Mouse (Mus musculus) testis, adult 2 months (tissue): ENCODE data around the gene Cbwd1.

ENCODE experiments used
- CTCF ChIP-seq: fragments of 200-500 bp; IDR thresholded peaks from 2 replicates; pipeline ENCODE4 v1.5.1; 2012; ENCODE audit warnings: low read depth, mild to moderate bottlenecking, inconsistent platforms, low read length, moderate library complexity; ENCODE audit not compliant: control insufficient read depth, insufficient read depth, insufficient replicate concordance
- POLR2A ChIP-seq: fragments of 200-500 bp; IDR thresholded peaks from 2 replicates; pipeline ENCODE4 v1.6.1; 2012; ENCODE audit warnings: low read depth, mild to moderate bottlenecking, inconsistent platforms, low read length, moderate library complexity; ENCODE audit not compliant: control insufficient read depth

DNA sequence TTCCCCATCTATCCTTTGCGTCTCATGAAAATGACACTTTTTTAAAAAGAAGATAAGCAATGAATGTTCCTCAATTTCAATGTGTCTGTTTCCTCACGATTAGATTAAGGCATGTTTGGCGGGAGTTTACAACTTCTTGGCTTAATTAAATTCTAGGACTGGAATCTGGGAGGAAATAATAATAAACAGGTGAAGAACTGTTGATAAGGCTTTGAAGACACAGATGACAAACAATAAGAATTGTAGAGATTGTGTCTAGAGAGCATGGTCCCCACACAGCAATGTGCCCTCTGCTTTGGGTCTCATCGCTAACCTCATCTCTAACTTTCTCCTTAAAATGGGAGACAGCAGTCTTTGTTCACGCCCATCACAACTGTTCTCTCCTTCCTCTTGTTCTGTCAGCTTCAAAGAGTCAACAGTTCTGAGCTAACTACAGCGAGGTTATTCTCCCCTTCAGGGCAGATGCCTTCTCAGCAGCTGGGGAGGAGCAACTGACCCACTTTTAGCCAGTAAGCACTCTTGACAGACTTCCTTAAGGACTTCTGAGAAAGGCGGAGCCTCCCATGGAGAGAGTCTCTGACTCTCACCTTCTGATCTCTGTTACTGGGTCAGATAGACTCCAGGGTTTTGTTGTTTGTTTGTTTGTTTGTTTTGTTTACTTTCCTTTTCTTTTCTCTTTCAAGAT lies 28.9 kb upstream of the Cbwd1 start:
- no peak for TF ChIP-seq POLR2A
- TF ChIP-seq CTCF, result no peak
